Mouse (Mus musculus) adrenal gland, adult 2 months (tissue): Measurements from ENCODE around the gene Ttc37. TPM values are rescaled to one million over a fixed set of nuclear protein-coding genes. Genes with fewer than 3 reads are reported as not detected.

Experiments
- DNase-seq: peaks from one replicate; pipeline ENCODE4 v3.0.0; 2021
- long read RNA-seq: library from polyadenylated mRNA; stranded (forward); transcript quantifications from one replicate; pipeline ENCODE4 v2.0.0, GENCODE M21; 2021
- polyA plus RNA-seq: library from polyadenylated mRNA; depleted of rRNA; stranded (reverse); fragments of >200 nt; gene quantifications from 2 replicates; pipeline ENCODE4 v1.2.3, GENCODE M21; 2012; rRNA removed
- total RNA-seq, 2 experiments: library from RNA; stranded (reverse); gene quantifications; 2 replicates each; pipeline ENCODE4 v1.2.3; 2021

The Ttc37 gene
- total RNA-seq (10 to 100 TPM; 27.9 to 29.8 TPM), polyA plus RNA-seq (6.8 and 8.1 TPM in 2 replicates)
- long read RNA-seq, partial matches to known transcripts = 2 of 5 reads
- long read RNA-seq, other reads (novel, unspliced or antisense) = 3 of 5 reads

DNA sequence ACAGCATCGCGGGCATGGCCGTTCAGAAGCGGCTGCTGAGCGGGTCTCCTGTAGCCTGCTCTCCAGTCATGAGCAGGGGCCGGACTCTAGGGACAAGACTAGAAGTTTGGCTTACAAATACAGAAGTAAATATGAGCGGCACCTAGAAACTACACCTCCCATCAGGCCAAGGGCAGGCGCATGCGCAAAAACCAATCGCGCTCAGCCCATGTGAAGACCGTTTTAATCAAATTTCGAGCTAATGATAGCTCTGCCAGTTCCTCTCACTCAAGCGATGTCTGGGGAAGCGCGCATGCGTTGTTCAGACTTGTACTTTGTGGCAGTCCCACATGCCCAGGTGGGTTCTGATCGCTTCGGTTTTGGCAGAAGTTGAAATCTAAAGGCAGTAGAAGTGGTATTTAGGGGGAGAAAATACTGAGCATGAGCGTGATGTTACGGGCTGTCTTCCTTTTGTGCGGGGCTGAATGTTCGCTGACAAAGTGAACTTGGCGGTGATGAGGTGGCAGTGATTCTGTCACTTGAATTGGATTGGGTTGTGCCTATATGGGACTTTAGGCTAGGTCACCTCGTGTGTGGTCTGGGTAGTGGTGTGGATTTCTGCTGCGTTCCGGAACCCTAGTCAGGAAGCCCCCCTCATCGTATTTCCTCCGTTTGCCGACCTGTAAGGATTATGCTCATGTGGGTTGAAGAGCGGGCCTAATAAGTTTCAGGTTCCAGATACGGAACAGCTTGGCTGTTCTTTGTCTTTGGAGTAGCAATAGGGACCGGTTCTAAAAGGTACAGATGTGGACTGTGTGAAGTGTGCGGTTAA is at the start of gene Ttc37, which contains the start of gene Arsk:
Gene Ttc37, plus strand, starts transcription at position 242 of the 811 bp plus-strand sequence.
Gene Arsk, minus strand, starts transcription at position 168 of the 811 bp plus-strand sequence.
- DNase-seq = peak; percentile 96

- peak; percentile 30 for DNase-seq
Observed at GRCm38 (mm10) chr13:76055391-76056232, 42.9 kb upstream of the Ttc37 start.

- peak; percentile 79 for DNase-seq
Observed at GRCm38 (mm10) chr13:76056261-76056724, 42.2 kb upstream of the Ttc37 start.

GRCm38 (mm10) chr13:76056896-76057266 is 41.7 kb upstream of the Ttc37 start, which contains the start of gene Gpr150:
Gpr150 (minus strand) TSS chr13:76056996.
- no peak for DNase-seq

DNA sequence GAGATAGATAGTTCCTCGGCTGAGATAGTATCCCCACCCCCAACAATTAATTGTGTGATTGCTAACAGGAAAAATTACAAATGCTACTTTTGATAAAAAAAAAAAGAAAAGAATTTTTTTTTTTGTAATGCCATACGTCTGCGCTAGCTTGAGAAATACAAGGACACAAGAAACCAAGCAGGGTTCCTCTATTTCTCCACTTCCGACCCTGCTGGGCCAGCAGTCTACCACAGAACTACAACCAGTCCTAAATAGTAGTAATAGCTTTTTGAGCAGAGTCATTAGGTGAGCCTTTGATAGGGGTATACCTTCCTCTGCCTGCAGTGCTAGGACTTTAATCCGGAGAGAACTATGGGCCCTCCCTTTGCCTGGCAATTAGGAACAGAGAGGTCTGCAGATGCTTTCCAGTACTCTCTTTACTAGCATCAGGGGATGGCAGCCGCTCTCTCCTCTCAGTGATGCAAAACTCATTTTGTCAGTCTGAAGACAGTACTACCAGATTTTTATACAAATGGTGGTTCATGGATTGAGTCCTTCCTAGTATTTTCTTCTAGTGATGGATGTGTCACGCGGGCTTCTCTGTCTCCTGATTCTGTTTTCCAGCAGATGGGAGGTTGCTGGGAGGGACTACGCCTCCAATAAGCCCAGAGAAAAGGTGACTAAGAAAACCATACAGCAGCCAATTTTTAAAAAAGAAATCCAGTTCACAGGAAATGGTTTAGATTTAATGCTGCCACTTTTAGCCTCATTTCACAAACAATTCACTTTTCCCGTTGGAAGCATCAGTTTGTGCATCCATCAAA is 41.1 kb upstream of the Ttc37 start:
- DNase-seq = no peak

DNA sequence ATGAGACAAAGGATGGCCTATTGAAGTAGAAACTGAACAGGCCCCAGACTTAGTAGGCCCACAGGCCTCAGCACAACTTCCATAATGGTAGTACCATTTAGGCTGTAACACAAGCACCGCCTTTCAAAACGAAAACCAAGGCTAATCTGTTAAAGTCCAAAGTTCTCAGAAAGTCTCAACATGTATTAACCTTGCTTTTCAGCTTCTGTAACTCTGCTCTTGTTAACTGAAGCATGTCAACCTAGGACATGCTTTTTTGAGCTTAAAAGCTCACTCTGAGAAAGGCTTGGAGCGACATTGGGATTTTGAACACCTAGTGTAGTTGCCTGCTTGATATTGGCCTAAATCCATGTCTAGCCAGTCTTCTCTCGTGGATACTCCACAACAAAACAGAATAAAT is 38.9 kb upstream of the Ttc37 start:
- no peak for DNase-seq

DNA sequence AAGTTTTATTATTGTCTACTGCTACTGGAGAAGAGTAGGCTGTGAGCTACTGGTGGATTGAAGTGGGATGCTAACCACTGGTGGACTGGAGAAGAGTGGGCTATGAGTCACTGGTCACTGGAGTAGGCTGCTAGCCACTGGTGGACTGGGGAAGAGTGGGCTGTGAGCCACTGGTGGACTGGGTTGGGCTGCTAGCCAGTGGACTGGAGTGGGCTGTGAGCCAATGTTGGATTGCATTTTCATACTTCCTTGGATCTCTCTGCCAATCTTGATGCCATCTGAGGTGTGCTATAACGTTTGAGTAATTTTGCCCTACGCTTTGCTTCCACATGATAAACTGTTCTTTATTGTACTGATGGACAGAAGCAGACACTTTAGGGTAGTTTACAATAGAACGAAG is 36.4 kb upstream of the Ttc37 start:
- no peak for DNase-seq

DNA sequence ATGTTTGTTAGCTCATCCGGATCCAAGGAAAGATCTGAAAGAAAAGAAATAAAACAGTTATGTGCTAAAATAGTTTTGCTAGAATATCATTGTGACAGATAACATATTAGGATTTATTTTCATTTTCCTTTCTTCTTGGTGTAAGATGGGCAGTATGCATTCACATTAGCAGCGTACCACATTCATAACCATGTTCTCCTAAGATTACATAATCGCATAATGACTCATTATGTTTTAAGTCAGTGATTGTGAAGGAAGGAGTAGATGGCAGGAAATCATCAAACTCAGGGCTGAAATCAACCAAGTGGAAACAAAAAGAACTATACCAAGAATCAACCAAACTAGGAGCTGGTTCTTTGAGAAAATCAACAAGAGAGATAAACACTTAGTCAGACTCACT is 36.0 kb upstream of the Ttc37 start:
- DNase-seq = no peak

DNA sequence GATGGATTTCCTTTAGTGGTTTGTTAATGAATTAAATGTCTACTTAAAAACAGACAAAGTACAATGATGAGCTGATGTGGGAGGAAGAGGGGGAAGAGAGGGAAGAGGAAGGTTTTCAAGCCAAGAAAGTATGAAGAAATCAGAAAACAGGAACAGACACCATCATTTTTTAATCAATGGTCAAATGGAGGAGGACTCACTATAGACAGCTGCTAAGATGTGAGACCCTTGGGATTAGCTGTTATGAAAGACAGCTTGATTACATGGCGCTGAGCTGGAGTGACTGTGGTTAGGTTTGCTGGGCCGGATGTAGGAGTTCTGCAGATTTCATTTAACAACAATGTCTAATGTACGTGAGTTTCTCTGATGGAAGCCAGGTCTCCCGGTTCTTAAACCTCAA is 35.0 kb upstream of the Ttc37 start:
- no peak for DNase-seq

GRCm38 (mm10) chr13:76064363-76064945 is 34.1 kb upstream of the Ttc37 start:
- peak; percentile 4 for DNase-seq

- no peak for DNase-seq
Observed at GRCm38 (mm10) chr13:76074323-76074722, 24.2 kb upstream of the Ttc37 start.

DNA sequence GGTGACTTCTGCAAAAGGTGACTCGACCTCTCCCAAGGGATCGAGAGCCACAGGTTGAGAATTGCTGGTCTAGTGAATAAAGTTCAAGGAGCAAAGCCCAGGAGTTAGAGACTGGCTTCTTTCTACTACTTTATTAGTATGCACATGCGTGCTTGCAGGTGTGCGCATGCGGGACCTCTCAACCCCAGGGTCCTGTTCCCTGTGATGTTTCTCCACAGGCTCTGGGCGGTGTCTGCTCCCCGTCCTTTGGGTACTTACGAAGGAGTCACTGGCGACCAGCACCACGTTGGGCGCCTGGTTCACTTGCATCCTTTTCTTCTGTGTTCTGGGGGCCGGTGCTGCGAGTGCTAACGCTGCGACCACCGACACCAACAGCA is 430 bp upstream of the Ttc37 start:
- no peak for DNase-seq

- DNase-seq = peak; percentile 59
Observed at GRCm38 (mm10) chr13:76101989-76102388, 3.5 kb downstream of the Ttc37 start.

- no peak for DNase-seq
Observed at GRCm38 (mm10) chr13:76109069-76109824, 10.7 kb downstream of the Ttc37 start.

GRCm38 (mm10) chr13:76128799-76129198 is 30.3 kb downstream of the Ttc37 start:
- no peak for DNase-seq

DNA sequence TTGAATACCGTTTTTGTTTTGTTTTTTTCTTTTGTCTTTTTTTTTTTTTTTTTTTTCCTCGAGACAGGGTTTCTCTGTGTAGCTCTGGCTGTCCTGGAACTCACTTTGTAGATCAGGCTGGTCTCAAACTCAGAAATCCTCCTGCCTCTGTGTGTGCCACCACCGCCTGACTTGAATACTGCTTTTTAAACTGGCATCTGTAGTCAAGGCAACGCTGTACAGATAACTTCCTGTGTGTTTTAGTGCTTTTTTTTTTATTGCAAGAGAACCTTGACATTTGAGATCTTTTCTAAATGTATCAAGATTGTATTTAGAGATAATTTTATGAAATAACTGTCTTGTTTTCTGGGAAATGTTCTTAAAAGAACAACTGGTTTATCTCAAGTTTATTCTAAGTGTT is 33.9 kb downstream of the Ttc37 start:
- no peak for DNase-seq

DNA sequence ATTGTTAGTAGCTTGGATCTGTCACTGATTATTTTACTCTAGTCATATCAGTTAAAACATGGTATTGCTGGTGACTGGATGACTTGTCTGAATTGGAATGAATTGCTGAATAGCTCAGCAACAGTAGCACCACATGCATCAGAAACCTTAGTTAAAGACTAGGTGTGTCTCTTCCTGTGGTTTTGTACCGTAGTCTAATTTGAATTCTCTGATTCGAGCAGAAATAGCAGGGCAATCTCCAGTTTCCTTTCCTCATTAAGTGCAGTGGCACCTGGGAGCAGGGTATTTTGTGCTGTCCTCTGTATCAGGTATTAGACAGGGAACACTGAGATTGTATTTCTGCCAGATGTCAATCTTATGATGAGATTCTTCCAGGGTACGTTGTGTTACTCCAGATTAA is 40.3 kb downstream of the Ttc37 start:
- DNase-seq = no peak

GRCm38 (mm10) chr13:76141117-76141808 is 42.7 kb downstream of the Ttc37 start:
- no peak for DNase-seq

- DNase-seq = no peak
Observed at GRCm38 (mm10) chr13:76150483-76150882, 51.9 kb downstream of the Ttc37 start.

DNA sequence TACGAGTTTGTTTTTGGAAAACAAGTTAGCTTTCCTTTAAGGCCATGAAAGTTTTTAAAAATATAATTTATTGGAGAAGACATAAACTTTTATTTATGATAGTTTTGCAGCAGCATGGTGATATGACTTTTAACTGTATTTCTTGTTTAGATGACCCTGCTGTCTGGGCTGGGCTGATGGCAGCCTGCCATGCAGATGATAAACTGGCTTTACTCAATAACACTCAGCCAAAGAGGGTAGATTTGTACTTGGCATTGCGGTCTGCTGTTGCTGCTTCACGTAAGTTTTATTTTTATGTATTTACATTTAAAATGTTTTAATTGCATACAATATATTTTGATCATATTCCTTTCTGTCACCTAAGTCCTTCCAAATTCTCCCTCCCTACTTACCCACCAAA is 58.6 kb downstream of the Ttc37 start:
- peak; percentile 87 for DNase-seq
